ENCODE assay signal across 8 mouse cellular contexts in genomic region chr8:125054436-125054810, GRCm38 (mm10). TPM values are rescaled to one million over a fixed set of nuclear protein-coding genes. Genes with fewer than 3 reads are reported as not detected.
DNase-seq lines count a peak whose midpoint lies in the region; ATAC-seq and TF ChIP-seq lines count a peak whose summit lies in the region.

No protein-coding gene starts in this region.

- H3K36me3 ChIP-seq in spleen, adult 2 months (ENCODE audit: control insufficient read depth, insufficient read depth, low read length) = no peaks in the 10 kb centered on the region
- H3K36me3 ChIP-seq in intestine, embryonic 14.5 days (ENCODE audit: control insufficient read depth, insufficient read depth, low read length) = no peaks in the 10 kb centered on the region
- H3K36me3 ChIP-seq in limb, embryonic 14.5 days (ENCODE audit: control insufficient read depth, insufficient read depth, low read length) = no peaks in the 10 kb centered on the region
- no peaks in the 10 kb centered on the region for H3K36me3 ChIP-seq in midbrain, embryonic 16.5 days (ENCODE audit: control insufficient read depth, insufficient read depth, low read length)

- TF ChIP-seq POLR2A in spleen, adult 2 months (IDR thresholded peaks at IDR 0.05; ENCODE audit: low read depth, low read length) = peak; percentile 25; the same call in 1 of the 2 replicates
- no peak for TF ChIP-seq POLR2A in limb, embryonic 14.5 days (IDR thresholded peaks at IDR 0.05; ENCODE audit: borderline replicate concordance, extremely low read depth, insufficient read depth, insufficient read length)

- peak; percentile 18 to 49 for DNase-seq in spleen, adult 2 months (ENCODE audit: low read depth in 1 of 2, low spot score in 2 of 2)
- no peak for DNase-seq in spleen, adult 12 weeks (ENCODE audit: low spot score)
- peak; percentile 78 for DNase-seq in intestine, embryonic 14.5 days (ENCODE audit: low spot score)
- DNase-seq in limb, embryonic 14.5 days (ENCODE audit: low spot score) = no peak
- peak; percentile 43 for DNase-seq in thymus, postnatal 4 days

- H3K27ac ChIP-seq in spleen, adult 2 months (ENCODE audit: insufficient read depth, low read length) = peak overlapping the region; percentile 64
- peak overlapping the region; percentile 66 for H3K27ac ChIP-seq in intestine, embryonic 14.5 days (ENCODE audit: low read depth)
- H3K27ac ChIP-seq in limb, embryonic 14.5 days (replicated peaks; ENCODE audit: low read depth, low read length) = 0 out of 2 replicates have a peak overlapping the region, but pooled peaks have one; percentile 19
- peak overlapping the region; percentile 74 for H3K27ac ChIP-seq in midbrain, embryonic 16.5 days (ENCODE audit: low read length)

- peak overlapping the region; percentile 92 for H3K4me2 ChIP-seq in intestine, embryonic 14.5 days (ENCODE audit: low read length)
- peak overlapping the region; percentile 96 for H3K4me2 ChIP-seq in limb, embryonic 14.5 days (replicated peaks; ENCODE audit: low read depth, low read length, severe bottlenecking)
- H3K4me2 ChIP-seq in midbrain, embryonic 16.5 days (ENCODE audit: low read length) = peak overlapping the region; percentile 93

- peaks cover 2% of the 10 kb centered on the region; the same call in 1 of the 2 replicates for H3K4me1 ChIP-seq in spleen, adult 2 months (ENCODE audit: control insufficient read depth, insufficient read depth, insufficient read length)
- 0 out of 2 replicates have a peak, but pooled peaks cover 5% of the 10 kb centered on the region for H3K4me1 ChIP-seq in intestine, embryonic 14.5 days (replicated peaks; ENCODE audit: control insufficient read depth, insufficient read depth, low read length)
- H3K4me1 ChIP-seq in limb, embryonic 14.5 days (ENCODE audit: control insufficient read depth, insufficient read depth, low read length) = peaks cover 6% of the 10 kb centered on the region
- H3K4me1 ChIP-seq in midbrain, embryonic 16.5 days (ENCODE audit: control insufficient read depth, insufficient read depth, low read length) = peaks cover 4% of the 10 kb centered on the region; the same call in 1 of the 2 replicates

- H3K9me3 ChIP-seq in intestine, embryonic 14.5 days (ENCODE audit: control insufficient read depth, low read length) = peaks cover 3% of the 10 kb centered on the region; the same call in 1 of the 2 replicates
- H3K9me3 ChIP-seq in limb, embryonic 14.5 days (ENCODE audit: control insufficient read depth, low read length) = no peaks in the 10 kb centered on the region
- no peaks in the 10 kb centered on the region for H3K9me3 ChIP-seq in midbrain, embryonic 16.5 days (replicated peaks; ENCODE audit: control insufficient read depth, low read length, poor library complexity, severe bottlenecking)

- H3K4me3 ChIP-seq in spleen, adult 2 months (ENCODE audit: extremely low read depth, insufficient read depth, insufficient read length) = peak overlapping the region; percentile 72
- H3K4me3 ChIP-seq in intestine, embryonic 14.5 days (ENCODE audit: low read depth, low read length) = peak overlapping the region; percentile 63
- peak overlapping the region; percentile 71 for H3K4me3 ChIP-seq in limb, embryonic 14.5 days (replicated peaks; ENCODE audit: low read length)
- peak overlapping the region; percentile 68 for H3K4me3 ChIP-seq in midbrain, embryonic 16.5 days (ENCODE audit: low read depth, low read length)

- 0 out of 2 replicates have a peak, but pooled peaks cover 1% of the 10 kb centered on the region for H3K27me3 ChIP-seq in spleen, adult 2 months (ENCODE audit: control insufficient read depth, insufficient read depth, low read length)
- H3K27me3 ChIP-seq in intestine, embryonic 14.5 days (replicated peaks; ENCODE audit: control insufficient read depth, insufficient read depth, low read length) = peaks cover 27% of the 10 kb centered on the region
- peaks cover 33% of the 10 kb centered on the region for H3K27me3 ChIP-seq in limb, embryonic 14.5 days (ENCODE audit: control insufficient read depth, insufficient read depth, low read length)
- H3K27me3 ChIP-seq in midbrain, embryonic 16.5 days (ENCODE audit: control insufficient read depth, insufficient read depth, low read depth, low read length) = peaks cover 29% of the 10 kb centered on the region

- H3K9ac ChIP-seq in intestine, embryonic 14.5 days (ENCODE audit: low read length) = peak overlapping the region; percentile 65
- peak overlapping the region; percentile 79 for H3K9ac ChIP-seq in limb, embryonic 14.5 days (ENCODE audit: low read depth, low read length, severe bottlenecking)
- H3K9ac ChIP-seq in midbrain, embryonic 16.5 days (ENCODE audit: low read depth, low read length) = peak overlapping the region; percentile 79

- 1% methylated on average over 38 of the region's 38 CpGs for WGBS in spleen, adult 2 months
- under 1% methylated on average over 38 of the region's 38 CpGs for WGBS in intestine, embryonic 14.5 days
- under 1% methylated on average over 31 of the region's 38 CpGs for WGBS in limb, embryonic 14.5 days
- WGBS in midbrain, embryonic 16.5 days = under 1% methylated on average over 31 of the region's 38 CpGs

- TF ChIP-seq CTCF in spleen, adult 2 months (IDR thresholded peaks at IDR 0.05; ENCODE audit: extremely low read depth, insufficient read depth, insufficient read length, insufficient replicate concordance) = no peak

- peak; percentile 64 for ATAC-seq in common myeloid progenitor, adult 5-6 weeks (replicated peaks; ENCODE audit: low read depth, poor library complexity, severe bottlenecking)
- ATAC-seq in granulocyte monocyte progenitor cell, adult 5-6 weeks (replicated peaks; ENCODE audit: poor library complexity, severe bottlenecking) = peak; percentile 79
- ATAC-seq in intestine, embryonic 14.5 days (replicated peaks; ENCODE audit: low FRiP score, low TSS enrichment, low read depth) = peak; percentile 34; the same call in 1 of the 2 replicates
- peak; percentile 62 for ATAC-seq in limb, embryonic 14.5 days (ENCODE audit: low FRiP score, low read depth)
- peak; percentile 79 for ATAC-seq in midbrain, embryonic 16.5 days

RNA-seq across cellular contexts. Expression of gene Disc1, which starts 0.4 kb away (rescaled TPM):
- polyA plus RNA-seq in spleen, adult 2 months (2012; rRNA removed) = 1.6 and 1.8 TPM in 2 replicates
- 1.1 and 2.3 TPM in 2 replicates for total RNA-seq in common myeloid progenitor, adult 5-6 weeks (2017)
- 5.1 and 6.1 TPM in 2 replicates for total RNA-seq in granulocyte monocyte progenitor cell, adult 5-6 weeks (2014; fragmentation: Nextera tagmentation)
- 1.1 and 3.0 TPM in 2 replicates for total RNA-seq in granulocyte monocyte progenitor cell, adult 5-6 weeks (2017)
- 1.9 and 2.5 TPM in 2 replicates for polyA plus RNA-seq in intestine, embryonic 14.5 days (2014; fragmentation: Nextera tagmentation; extraction: Ambion mirVana)
- 3.2 and 3.8 TPM in 2 replicates for polyA plus RNA-seq in limb, embryonic 14.5 days (2012; rRNA removed)
- polyA plus RNA-seq in limb, embryonic 14.5 days (2014; fragmentation: Nextera tagmentation; extraction: Ambion mirVana) = 2.2 and 2.7 TPM in 2 replicates
- 1.2 and 1.5 TPM in 2 replicates for polyA plus RNA-seq in midbrain, embryonic 16.5 days (2015; fragmentation: Nextera tagmentation; extraction: Ambion mirVana)

RNA-seq across cellular contexts. Expression of gene Tsnax, which starts 41.6 kb away (rescaled TPM):
- polyA plus RNA-seq in spleen, adult 2 months (2012; rRNA removed) = 21.0 and 22.7 TPM in 2 replicates
- 60.4 and 82.8 TPM in 2 replicates for total RNA-seq in common myeloid progenitor, adult 5-6 weeks (2017)
- 53.0 and 56.1 TPM in 2 replicates for total RNA-seq in granulocyte monocyte progenitor cell, adult 5-6 weeks (2014; fragmentation: Nextera tagmentation)
- total RNA-seq in granulocyte monocyte progenitor cell, adult 5-6 weeks (2017) = 72.8 and 77.1 TPM in 2 replicates
- polyA plus RNA-seq in intestine, embryonic 14.5 days (2014; fragmentation: Nextera tagmentation; extraction: Ambion mirVana) = 118 and 131 TPM in 2 replicates
- 108 and 122 TPM in 2 replicates for polyA plus RNA-seq in limb, embryonic 14.5 days (2012; rRNA removed)
- polyA plus RNA-seq in limb, embryonic 14.5 days (2014; fragmentation: Nextera tagmentation; extraction: Ambion mirVana) = 137 and 146 TPM in 2 replicates
- 238 and 243 TPM in 2 replicates for polyA plus RNA-seq in midbrain, embryonic 16.5 days (2015; fragmentation: Nextera tagmentation; extraction: Ambion mirVana)

Comparison
In these comparisons a context has a peak if more than half of its experiments do, and no peak if none do; other contexts are left out.
1. DNase-seq: peak in spleen, adult 2 months (2 of 2), intestine, embryonic 14.5 days (single experiment) and thymus, postnatal 4 days (single experiment); none in spleen, adult 12 weeks (single experiment) and limb, embryonic 14.5 days (single experiment).
2. H3K27ac ChIP-seq: peak in every context shown above with its lines; median percentile 74 in midbrain, embryonic 16.5 days; 66 in intestine, embryonic 14.5 days; 64 in spleen, adult 2 months; 19 in limb, embryonic 14.5 days.
3. Peak in every context shown above with its lines, with median percentiles within 50 percentile points of each other: H3K4me3 ChIP-seq, ATAC-seq, H3K4me2 ChIP-seq and H3K9ac ChIP-seq.